Mouse (Mus musculus): ENCODE results near the gene Gdi2.
"Not testable (repeated sequence)": the region's sequence is repeated elsewhere in the genome, so short reads cannot be mapped to it uniquely, and the experiment has no call there.

Gene Gdi2

GRCm38 (mm10) chr13:3537594-3538222, at the start of gene Gdi2:
Gdi2 (plus strand) TSS chr13:3538063.
- DNase-seq (ENCODE audit: low spot score), result peak; percentile 96

- DNase-seq (ENCODE audit: low spot score), result no peak
These were observed 42.3 kb upstream of the Gdi2 start for GRCm38 (mm10) chr13:3495526-3495925.

DNA sequence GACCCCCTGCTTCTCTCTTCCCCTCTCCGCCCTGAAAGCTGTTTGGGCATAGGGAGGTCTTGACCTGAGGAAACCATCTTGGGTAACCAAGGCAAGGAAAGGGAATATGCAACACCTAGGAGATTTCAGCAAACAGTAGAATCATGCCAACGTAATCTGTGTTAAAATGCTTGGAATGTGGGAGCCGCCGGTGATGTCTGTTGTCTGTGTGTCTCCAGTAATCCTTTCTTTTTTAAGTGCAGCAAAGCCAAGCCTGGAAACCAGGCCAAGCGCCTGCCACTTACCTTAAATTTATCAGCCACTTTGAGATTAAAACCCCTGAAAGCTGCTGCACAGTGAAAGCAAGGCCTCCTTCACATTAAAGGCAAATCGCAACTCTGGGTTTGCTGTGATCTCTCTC, 36.8 kb upstream of the Gdi2 start:
- not testable (repeated sequence) for DNase-seq (ENCODE audit: low spot score)

DNA sequence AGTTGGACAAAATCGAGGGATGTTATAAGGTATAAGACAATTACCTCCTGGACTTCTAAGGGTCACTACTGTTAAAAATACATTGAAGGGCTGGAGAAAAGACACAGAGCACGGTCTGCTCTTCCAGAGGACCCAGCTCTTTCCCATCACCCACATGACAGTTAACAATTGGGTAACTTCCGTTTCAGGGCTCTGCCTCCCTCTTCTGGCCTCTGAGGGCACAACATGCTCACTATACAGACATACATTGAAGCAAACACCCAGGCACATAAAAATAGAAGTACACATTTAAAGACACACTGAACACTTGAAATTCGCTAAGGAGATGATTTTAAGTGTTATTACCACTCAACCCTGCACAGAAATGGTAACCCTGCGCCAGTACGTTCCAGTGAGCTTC, 22.5 kb upstream of the Gdi2 start:
- DNase-seq (ENCODE audit: low spot score), result not testable (repeated sequence)

GRCm38 (mm10) chr13:3519357-3519756, 18.5 kb upstream of the Gdi2 start:
- DNase-seq (ENCODE audit: low spot score), result not testable (repeated sequence)

DNA sequence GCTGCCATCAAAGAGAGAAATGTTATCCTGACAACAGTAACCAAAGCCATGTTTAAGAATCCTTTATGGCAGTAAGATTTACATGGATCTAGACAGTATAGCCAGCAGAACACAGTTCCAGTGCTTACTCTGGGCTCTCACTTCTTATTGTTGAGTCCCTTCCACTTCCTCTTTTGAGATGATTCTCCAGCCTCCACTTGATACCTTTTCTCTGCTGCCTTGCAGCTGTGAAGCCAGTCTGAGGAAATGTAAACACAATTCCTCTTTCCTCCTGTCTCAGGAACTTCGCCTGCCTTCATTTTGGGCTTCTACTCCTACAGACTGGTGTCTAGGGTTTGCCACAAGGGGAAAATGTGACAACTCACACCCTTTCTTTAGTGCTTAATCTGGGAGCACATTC, 17.9 kb upstream of the Gdi2 start:
- not testable (repeated sequence) for DNase-seq (ENCODE audit: low spot score)

DNA sequence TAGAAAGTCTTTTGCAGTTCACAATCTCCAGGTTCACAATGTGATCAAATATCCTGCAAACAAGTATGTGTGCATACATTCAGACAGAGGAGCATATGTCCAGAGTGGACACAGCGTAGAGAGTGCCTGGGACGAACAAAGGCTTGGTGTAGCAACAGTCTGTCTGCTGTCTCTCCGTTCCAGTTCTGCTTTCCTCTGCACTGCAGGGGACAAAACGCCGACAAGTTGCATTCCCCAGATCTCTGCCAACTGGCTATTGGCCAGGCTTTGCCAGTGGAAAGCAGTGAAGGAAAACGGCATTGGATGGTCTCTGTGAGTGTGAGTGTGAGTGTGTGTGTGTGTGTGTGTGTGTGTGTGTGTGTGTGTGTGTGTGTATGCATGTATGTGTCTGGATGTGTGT, 14.4 kb upstream of the Gdi2 start:
- no peak for DNase-seq (ENCODE audit: low spot score)

DNA sequence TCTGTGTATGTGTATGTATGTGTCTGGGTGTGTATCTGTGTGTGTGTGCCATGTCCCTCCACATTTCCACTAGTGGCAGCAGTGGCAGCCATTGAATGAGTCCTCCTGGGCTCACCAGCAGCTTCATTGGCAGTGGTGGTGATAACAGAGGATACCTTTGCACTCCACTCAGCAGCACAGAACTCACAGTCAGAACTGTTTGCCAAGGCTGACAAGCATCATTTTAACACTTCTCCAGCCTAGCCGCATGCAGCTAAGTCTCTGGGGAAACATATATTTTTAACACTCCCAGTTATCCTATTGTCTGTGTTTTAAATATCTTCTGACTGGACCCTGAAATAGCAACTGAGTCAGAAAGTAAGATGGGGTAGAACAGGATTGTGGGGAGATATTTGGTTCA, 13.9 kb upstream of the Gdi2 start:
- no peak for DNase-seq (ENCODE audit: low spot score)

DNA sequence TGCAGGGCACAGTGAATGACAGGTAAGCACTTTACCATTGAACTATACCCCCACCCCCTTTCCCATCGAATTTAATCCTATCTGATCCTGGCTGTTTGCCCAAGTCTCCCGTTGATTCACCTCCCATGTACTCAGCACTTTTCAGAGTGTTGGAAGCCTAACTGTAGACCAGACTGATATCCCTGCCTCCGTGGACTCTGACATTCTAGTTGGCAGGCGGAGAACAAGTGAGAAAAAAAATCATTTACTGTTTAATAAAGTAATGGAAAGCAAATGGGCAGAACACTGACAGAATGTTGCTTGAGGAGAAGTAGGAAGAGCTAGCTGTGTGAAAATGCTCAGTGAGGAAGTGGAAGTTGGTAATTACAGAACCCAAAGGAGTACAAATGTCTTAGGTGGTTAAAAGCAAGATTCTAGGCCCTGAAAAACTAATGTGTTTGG, 12.2 kb upstream of the Gdi2 start:
- DNase-seq (ENCODE audit: low spot score), result no peak

- DNase-seq (ENCODE audit: low spot score), result no peak
These were observed 11.5 kb upstream of the Gdi2 start for GRCm38 (mm10) chr13:3526328-3526727.

DNA sequence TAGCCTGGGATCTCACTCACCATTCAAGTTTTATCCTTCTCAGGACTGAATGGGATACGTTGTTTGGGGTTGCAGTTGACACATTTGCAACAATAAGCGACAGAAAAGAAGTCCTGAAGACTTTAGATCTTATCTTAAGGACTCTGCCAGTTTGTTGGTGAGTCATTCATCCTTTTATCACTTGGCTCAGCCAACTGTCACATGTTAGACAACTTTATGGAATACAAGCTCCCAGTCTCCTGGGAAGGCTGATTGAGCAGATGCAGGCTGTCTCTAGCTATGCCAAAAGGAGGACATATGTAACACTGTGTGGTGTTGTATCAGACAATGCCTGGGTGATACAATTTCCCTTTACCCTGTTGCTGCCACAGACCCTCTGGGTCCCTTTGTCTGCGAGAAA, 7.4 kb upstream of the Gdi2 start:
- no peak for DNase-seq (ENCODE audit: low spot score)

GRCm38 (mm10) chr13:3531176-3531575, 6.7 kb upstream of the Gdi2 start:
- DNase-seq (ENCODE audit: low spot score), result not testable (repeated sequence)

DNA sequence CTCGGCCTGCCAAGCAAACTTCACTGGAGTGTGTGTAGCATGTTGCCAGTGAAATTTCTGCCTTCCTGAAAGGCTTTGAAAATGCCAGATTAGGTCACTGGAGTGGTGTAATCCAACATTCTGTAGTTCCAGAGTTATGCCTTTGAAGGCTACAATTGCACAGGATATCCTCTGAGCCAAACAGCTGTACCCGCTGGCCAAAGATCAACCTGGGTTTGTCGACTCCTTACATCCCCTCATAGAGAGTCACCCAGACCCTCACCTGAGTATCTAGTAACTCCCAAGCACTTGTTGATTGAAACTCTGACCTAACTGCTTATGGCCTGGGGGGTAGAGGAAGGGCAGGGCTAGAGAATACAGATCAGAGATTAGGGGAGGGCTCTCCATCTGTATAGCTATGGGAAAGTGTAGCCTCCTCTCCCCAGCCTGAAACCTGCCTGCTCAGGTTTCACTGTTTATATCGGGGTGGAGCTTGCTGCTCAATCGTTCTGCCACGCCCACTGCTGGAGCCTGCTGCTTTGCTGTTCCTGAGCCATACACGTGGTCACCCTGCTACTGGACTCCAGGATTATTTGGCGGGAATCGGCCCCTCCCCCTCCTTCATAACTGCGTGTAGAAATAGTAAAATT, 6.1 kb upstream of the Gdi2 start:
- no peak for DNase-seq (ENCODE audit: low spot score)

DNA sequence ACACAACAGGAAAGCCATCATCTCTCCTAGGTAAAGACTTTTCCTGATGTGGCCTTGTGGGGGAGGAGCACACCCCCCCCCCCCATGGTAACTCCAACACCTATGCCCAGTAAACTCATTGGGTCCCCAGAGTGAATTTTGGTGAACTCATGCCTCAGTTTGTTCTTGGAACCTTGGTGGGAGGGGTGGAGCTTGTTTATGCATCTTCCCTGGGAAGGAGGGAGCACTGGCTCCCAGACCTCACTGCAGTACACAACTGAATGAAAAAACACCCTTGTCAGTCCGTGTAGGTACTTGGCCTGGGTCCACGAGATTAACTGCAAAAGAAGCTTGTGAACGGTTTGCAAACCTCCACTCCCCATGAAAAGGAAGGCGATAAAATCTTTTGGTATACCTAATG, 5.4 kb upstream of the Gdi2 start:
- no peak for DNase-seq (ENCODE audit: low spot score)

DNA sequence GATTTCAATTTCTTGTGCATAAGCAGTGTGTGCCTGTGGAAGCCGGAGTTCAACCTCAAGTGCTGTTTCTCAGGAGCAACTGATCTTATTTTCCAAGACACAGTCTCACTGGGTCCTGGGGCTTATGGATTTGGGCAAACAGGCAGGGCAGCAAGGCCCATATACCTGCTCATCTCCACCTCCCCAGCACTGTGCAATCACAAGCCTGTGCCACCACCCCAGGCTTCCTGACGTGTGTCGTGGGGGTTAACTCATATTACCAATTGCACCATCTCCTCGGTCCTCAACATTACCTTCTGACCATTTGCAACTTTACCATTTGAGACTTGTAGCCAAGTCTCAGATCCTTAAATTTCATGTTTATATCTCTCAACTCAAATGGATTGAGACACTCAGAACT, 3.7 kb upstream of the Gdi2 start:
- DNase-seq (ENCODE audit: low spot score), result no peak

DNA sequence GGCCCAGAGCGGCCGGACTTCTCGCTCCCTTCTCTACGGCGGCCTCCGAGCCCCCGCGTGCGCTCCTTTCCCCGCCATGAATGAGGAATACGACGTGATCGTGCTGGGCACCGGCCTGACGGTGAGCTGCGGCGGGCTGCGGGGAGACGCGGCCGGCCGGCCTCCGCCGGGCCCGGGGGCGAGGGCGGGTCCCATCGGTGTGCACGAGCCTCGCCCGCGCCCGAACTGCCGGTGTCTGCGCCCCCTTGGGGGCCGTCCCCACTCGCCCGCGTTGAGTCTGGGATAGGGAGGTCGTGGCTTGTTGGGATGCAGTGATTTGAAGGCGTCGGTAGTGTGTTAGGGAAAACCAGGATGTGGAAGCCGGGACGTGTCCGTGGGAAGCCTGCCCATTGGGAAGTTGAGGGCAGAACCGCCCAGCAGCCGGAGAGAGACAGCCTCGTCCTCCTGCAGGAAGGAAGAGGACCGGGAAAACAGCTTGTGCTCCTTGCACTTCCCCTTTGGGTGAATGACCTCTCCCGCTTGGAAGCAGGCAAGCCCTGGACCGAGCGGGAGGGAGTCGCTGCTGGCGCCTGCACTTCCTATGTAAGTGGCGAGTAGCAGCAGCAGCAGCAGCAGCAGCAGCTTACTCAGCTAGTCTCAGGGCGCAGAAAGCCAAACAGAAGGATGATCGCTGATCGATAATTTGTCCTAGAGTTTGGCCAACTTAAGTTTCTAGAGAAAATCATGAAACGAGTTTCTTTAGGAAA, 533 bp downstream of the Gdi2 start:
- peak; percentile 43 for DNase-seq (ENCODE audit: low spot score)

GRCm38 (mm10) chr13:3538969-3539562, 1.2 kb downstream of the Gdi2 start:
- DNase-seq (ENCODE audit: low spot score), result peak; percentile 37

- no peak for DNase-seq (ENCODE audit: low spot score)
These were observed 2.3 kb downstream of the Gdi2 start for GRCm38 (mm10) chr13:3540166-3540565.

- no peak for DNase-seq (ENCODE audit: low spot score)
These were observed 3.4 kb downstream of the Gdi2 start for GRCm38 (mm10) chr13:3541159-3541782.

- no peak for DNase-seq (ENCODE audit: low spot score)
These were observed 6.4 kb downstream of the Gdi2 start for GRCm38 (mm10) chr13:3544077-3544874.

DNA sequence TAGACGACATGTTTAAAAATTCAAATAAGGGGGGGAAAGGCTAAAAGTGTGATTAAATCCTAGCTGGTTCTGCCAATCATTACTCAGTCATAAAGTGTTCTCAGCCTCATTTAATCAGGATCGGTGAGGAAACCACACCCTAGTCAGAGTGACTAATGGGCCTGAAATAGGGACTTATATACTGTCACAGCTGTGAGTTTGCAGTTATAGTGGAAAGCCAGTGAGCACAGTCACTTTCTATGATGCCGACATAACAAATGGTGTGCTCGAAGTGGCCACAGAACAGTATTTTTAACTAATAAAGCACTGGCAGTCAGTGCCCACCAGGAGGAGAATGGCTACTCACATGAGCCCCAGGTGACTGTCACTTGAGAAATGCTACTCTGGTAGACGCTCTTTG, 7.1 kb downstream of the Gdi2 start:
- no peak for DNase-seq (ENCODE audit: low spot score)

GRCm38 (mm10) chr13:3547410-3547809, 9.5 kb downstream of the Gdi2 start:
- DNase-seq (ENCODE audit: low spot score), result no peak

All from c-Kit-positive CD71-positive TER-119-positive erythroid progenitor cells, embryonic 14.5 days (primary cell).